Mouse (Mus musculus) cerebellum, postnatal 4 days (tissue): Measurements from ENCODE around the gene 1700028K03Rik.

ENCODE experiments used
- DNase-seq, 2 experiments: peaks; one replicate each; pipeline ENCODE4 v3.0.0; 2022; ENCODE audit warnings: low spot score in 2 of 2, mixed read lengths in 1 of 2

Gene 1700028K03Rik

DNA sequence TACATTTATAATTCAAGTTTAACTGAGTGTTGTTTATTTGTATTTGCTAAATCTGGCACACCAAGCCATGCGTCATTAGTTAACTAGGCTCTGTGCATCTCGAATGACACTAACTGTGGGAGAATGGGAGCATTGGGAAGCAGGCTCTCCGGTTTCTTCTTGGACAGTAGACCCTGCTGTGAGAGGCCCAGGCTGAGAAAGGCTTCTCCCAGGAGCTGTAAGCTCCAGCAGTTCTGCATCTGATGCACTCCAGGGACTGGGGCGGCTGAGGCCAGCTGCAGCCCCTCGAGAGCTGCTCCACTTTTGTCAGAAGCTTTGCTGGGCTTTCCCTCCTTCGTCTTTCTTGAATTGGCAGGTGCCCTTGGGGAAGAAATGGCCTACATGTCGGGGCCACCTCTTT is 7.2 kb downstream of the 1700028K03Rik start:
- no peak for DNase-seq

- no peak for DNase-seq
These were observed 11.4 kb downstream of the 1700028K03Rik start for GRCm38 (mm10) chr5:107545927-107546326.

DNA sequence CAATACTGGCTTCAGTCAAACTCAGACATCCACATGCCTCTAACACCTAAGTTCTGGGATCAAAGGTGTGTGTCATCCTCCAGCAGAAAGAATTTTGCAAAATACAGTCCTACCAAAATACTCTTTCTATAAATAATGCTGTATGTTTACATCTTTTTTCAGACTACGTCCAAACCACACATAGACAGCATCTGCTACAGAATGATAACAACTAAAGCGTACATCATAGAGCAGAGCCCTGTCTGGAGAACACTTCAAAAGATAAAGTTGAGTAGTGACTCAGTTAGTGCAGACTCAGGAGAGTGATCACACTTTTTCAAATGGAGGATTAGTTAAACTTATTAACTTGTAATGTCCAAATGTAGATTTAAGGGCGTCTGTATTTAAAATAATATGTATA is 13.4 kb downstream of the 1700028K03Rik start:
- DNase-seq: no peak

DNA sequence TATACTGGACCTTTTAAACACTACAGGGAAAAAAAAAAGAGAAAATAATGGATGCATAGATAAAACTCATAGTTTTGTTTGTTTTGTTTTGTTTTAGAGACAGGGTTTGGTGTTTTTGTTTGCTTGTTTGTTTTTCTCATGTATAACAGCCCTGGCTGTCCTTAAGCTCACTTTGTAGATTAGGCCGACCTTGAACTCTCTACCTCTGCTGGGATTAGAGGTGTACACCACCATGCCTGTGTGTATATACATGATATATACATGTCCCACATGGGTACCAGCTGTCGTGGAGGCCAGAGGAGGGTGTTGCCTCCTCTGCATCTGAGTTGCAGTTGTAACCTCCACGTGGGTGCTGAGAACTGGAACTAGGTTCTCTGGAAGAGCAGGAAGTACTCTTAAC is 13.9 kb downstream of the 1700028K03Rik start:
- no peak for DNase-seq

- DNase-seq: no peak
These were observed 19.8 kb downstream of the 1700028K03Rik start for GRCm38 (mm10) chr5:107554336-107554735.

DNA sequence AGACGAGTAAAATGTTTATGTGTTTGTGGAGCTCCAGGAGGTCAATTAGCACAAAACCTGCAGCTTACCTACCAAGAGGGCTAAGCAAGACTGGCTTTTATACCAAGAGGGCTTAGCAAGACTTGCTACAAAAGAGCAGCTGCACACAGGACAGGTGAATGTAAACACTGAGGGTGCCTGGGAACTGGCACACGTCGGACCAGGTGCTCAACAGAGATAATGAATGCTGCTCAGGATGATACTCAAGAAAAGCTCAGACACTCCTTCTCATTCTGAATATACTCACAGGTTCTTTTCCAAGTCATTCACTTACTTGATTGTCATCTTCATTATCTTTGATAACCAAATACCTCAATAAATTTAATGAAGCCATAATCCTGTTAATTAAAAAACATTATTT is 22.5 kb downstream of the 1700028K03Rik start:
- DNase-seq: no peak

- no peak for DNase-seq
These were observed 34.6 kb downstream of the 1700028K03Rik start for GRCm38 (mm10) chr5:107569148-107569547.

DNA sequence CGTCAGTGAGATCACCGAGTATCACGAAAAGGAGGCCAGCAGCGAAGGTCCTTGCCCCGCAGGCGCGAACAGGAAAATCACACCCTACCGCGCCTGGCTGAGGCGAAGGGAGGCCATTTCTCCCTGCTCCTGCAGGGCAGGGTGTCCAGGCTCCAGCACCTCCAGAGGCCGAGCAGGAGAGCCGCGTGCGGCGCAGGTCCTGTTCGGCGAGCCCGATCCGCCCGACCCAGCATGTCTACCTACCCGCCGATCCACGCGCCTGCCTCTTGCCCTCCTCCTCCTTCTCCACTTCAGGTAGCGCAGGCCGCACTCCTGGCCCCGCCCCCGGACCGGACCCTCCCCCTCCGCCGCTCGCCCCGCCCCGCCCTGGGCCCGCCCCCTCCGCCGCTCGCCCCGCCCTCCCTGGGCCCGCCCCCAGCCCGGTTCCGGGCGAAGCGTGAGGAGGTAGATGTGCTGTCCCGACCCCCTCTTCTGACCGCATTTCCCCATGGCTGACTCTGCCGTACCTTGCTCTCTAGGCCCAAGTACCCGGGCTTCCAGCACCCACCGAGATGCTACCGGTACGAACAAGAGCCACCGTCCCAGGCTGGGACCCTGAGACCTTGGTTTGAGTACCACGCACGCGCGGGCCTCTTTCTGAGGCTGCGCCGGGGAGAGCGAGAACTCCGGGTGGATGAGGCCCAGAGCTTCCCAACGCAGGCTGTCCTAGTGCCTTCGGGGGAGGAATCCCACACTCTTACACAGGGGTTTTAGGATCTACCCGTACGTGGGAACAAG is 63.0 kb downstream of the 1700028K03Rik start, which contains the start of the genes Rpap2 and Glmn:
Gene Rpap2 (plus strand): TSS at position 73 of the 777 bp plus-strand sequence.
Gene Glmn (minus strand): TSS at position 588 of the 777 bp plus-strand sequence.
- peak; percentile 59 to 82 for DNase-seq

GRCm38 (mm10) chr5:107598380-107598779 is 63.9 kb downstream of the 1700028K03Rik start:
- DNase-seq: no peak
